Mouse (Mus musculus) lung, adult 2 months (tissue): ENCODE results near the gene Olfr9.

Experiments used
- CTCF ChIP-seq: fragments of 200-500 bp; IDR thresholded peaks from 2 replicates; pipeline ENCODE4 v1.5.1; 2011; ENCODE audit warnings: mild to moderate bottlenecking, low read length, control low read depth; ENCODE audit not compliant: insufficient read depth
- POLR2A ChIP-seq: fragments of 200-500 bp; IDR thresholded peaks from 2 replicates; pipeline ENCODE4 v1.6.1; 2011; ENCODE audit warnings: low read depth, mild to moderate bottlenecking, control low read depth, low read length, borderline replicate concordance; ENCODE audit errors: extremely low read depth

GRCm38 (mm10) chr10:128972841-128973240 lies 16.4 kb upstream of the Olfr9 start:
- TF ChIP-seq CTCF (no peak), POLR2A (no peak)
